Mouse (Mus musculus): ENCODE measurements around the gene Cbs. TPM values are rescaled to one million over a fixed set of nuclear protein-coding genes. Genes with fewer than 3 reads are reported as not detected.

The Cbs gene
- polyA plus RNA-seq, 1 experiment = 4.8 TPM

DNA sequence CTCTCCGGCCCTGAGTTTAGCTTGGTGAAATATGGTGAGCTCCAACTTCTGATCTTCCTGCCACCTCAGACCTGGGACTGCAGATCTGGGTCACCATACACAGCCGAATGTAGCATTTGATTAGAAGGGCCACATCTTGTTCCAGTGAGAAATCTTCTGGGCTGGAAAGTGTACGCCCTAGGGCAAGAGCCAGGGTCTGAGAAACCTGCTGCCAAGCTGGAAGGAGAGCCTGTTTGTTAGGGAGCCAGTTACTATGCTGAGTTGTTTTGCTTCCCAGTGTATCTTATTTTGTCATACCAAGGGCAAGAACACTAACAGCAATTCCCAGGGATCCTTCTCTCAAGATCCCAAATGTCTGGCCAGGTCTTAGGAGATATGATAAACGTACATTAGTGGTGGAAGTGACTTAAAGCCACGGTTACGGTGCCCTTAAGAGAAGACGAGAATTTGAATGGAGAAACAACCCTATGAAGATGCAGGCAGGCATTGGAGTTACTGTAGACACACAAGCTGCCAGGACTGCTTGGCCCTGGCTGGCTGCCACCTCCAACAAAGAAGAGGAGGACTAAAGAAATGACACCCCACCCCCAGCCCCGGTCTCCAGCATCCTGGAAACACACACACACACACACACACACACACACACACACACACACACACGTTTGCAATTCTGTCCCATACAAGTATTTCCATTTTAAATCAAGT is 980 bp upstream of the Cbs start:
- TF ChIP-seq POLR2A (IDR thresholded peaks at IDR 0.05; ENCODE audit: borderline replicate concordance, control insufficient read depth, low read depth, low read length) = no peak
- no peak for TF ChIP-seq CTCF (IDR thresholded peaks at IDR 0.05; ENCODE audit: control insufficient read depth, insufficient read depth, low read length)
- Histone ChIP-seq H3K4me3 (replicated peaks; ENCODE audit: control insufficient read depth, low read depth, low read length) (no peak overlapping the region), H3K27ac (ENCODE audit: control insufficient read depth, insufficient read depth, low read depth, low read length, poor library complexity) (no peak overlapping the region), H3K4me1 (ENCODE audit: control insufficient read depth, insufficient read depth, low read length) (peaks cover 2% of the 10 kb centered on the region)
- WGBS = 65% methylated on average over 9 of the region's 9 CpGs

GRCm38 (mm10) chr17:31636277-31636941 is 629 bp downstream of the Cbs start:
- Histone ChIP-seq H3K4me3 (replicated peaks; ENCODE audit: control insufficient read depth, low read depth, low read length) (no peak overlapping the region), H3K27ac (ENCODE audit: control insufficient read depth, insufficient read depth, low read depth, low read length, poor library complexity) (no peak overlapping the region), H3K4me1 (ENCODE audit: control insufficient read depth, insufficient read depth, low read length) (peaks cover 2% of the 10 kb centered on the region)
- 16% methylated on average over 45 of the region's 45 CpGs for WGBS
- TF ChIP-seq POLR2A (IDR thresholded peaks at IDR 0.05; ENCODE audit: borderline replicate concordance, control insufficient read depth, low read depth, low read length) (no peak), CTCF (IDR thresholded peaks at IDR 0.05; ENCODE audit: control insufficient read depth, insufficient read depth, low read length) (no peak)

GRCm38 (mm10) chr17:31635781-31636180 is 1.3 kb downstream of the Cbs start:
- Histone ChIP-seq H3K27ac (ENCODE audit: control insufficient read depth, insufficient read depth, low read depth, low read length, poor library complexity) (no peak overlapping the region), H3K4me1 (ENCODE audit: control insufficient read depth, insufficient read depth, low read length) (peaks cover 2% of the 10 kb centered on the region), H3K4me3 (replicated peaks; ENCODE audit: control insufficient read depth, low read depth, low read length) (no peak overlapping the region)
- TF ChIP-seq CTCF (IDR thresholded peaks at IDR 0.05; ENCODE audit: control insufficient read depth, insufficient read depth, low read length) = no peak
- no peak for TF ChIP-seq POLR2A (IDR thresholded peaks at IDR 0.05; ENCODE audit: borderline replicate concordance, control insufficient read depth, low read depth, low read length)
- 78% methylated on average over 11 of the region's 11 CpGs for WGBS

DNA sequence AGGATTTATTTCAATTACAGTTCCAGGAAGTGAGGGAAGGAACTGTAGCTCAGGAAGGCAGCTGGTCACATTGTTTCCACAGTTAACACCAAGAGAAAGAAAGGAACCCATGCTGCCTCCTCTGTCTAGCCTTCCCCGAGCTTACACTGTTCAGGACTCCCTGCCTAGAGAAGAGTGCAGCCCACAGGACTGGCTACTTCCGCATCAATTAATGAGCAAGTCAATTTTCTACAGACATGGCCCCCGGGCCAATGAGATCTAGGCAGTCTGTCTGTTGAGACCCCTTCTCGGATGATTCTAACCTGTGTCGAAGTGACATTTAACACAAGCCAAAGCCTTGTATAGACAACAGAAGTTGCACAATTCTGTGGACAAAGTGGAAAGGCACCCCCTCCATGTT is 2.1 kb downstream of the Cbs start:
- no peak overlapping the region for H3K27ac ChIP-seq (ENCODE audit: control insufficient read depth, insufficient read depth, low read depth, low read length, poor library complexity)
- H3K4me1 ChIP-seq (ENCODE audit: control insufficient read depth, insufficient read depth, low read length) = peaks cover 2% of the 10 kb centered on the region
- H3K4me3 ChIP-seq (replicated peaks; ENCODE audit: control insufficient read depth, low read depth, low read length) = no peak overlapping the region
- no peak for TF ChIP-seq POLR2A (IDR thresholded peaks at IDR 0.05; ENCODE audit: borderline replicate concordance, control insufficient read depth, low read depth, low read length)
- no peak for TF ChIP-seq CTCF (IDR thresholded peaks at IDR 0.05; ENCODE audit: control insufficient read depth, insufficient read depth, low read length)
- WGBS = 65% methylated on average over 5 of the region's 5 CpGs

DNA sequence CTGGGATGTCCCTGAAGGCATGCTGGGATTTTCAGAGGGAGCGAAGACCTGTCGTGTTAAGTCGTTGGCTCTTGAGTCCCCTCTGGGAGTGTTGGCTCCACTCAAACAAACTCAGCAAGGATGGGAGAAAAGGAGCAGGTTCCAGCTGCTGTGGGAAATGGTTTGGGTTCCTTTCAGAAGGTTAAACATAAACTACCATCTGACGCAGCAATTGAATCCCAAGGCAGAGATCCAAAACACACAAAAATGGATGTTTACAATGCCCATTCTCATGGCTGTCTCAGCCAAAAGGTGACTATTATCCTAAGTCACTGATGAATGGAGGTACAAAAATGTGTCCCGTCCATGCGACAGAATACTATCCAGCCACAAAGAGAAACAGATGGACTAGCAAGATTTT is 4.0 kb downstream of the Cbs start:
- Histone ChIP-seq H3K4me3 (replicated peaks; ENCODE audit: control insufficient read depth, low read depth, low read length) (no peak overlapping the region), H3K4me1 (ENCODE audit: control insufficient read depth, insufficient read depth, low read length) (peaks cover 2% of the 10 kb centered on the region), H3K27ac (ENCODE audit: control insufficient read depth, insufficient read depth, low read depth, low read length, poor library complexity) (no peak overlapping the region)
- WGBS = 87% methylated on average over 6 of the region's 6 CpGs
- TF ChIP-seq POLR2A (IDR thresholded peaks at IDR 0.05; ENCODE audit: borderline replicate concordance, control insufficient read depth, low read depth, low read length) = no peak
- TF ChIP-seq CTCF (IDR thresholded peaks at IDR 0.05; ENCODE audit: control insufficient read depth, insufficient read depth, low read length) = no peak

DNA sequence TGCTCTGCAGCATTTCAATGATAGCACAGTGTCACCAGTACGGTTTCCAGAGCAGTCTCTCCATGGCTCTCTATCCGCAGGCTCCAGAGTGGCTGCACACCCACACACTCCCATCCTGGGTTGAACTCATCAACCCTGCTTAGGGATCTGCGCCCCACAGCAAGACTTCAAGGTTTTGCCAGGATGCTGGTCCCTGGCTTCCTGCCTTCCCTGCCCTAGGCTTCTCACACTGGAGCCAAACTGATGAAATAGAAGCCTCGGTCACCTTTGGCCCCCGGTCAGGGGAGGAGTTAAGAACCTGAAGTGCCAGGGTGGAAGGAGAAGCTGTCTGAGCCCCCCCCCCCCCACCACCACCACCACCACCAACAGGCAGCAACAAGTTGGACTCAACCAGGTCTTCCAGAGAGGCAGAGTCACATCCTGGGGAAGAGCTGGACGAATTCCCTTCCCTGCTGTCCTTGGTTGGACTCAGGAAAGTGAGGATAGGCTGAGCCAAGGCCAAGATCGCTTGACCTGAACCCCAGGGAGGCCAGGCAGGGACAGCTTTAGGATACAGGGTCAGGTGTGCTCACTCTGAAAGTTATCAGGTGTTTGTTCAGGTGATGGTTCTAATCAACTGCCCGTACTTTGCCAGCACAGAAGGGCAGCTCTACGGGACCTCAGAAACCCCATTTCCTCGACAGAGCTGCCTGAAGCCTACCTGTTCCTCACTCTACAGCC is 5.8 kb downstream of the Cbs start:
- no peaks in the 10 kb centered on the region; the same call in 1 of the 2 replicates for H3K4me1 ChIP-seq (ENCODE audit: control insufficient read depth, insufficient read depth, low read length)
- WGBS = 75% methylated on average over 10 of the region's 10 CpGs
- no peak overlapping the region for H3K27ac ChIP-seq (ENCODE audit: control insufficient read depth, insufficient read depth, low read depth, low read length, poor library complexity)
- TF ChIP-seq POLR2A (IDR thresholded peaks at IDR 0.05; ENCODE audit: borderline replicate concordance, control insufficient read depth, low read depth, low read length) = no peak
- no peak for TF ChIP-seq CTCF (IDR thresholded peaks at IDR 0.05; ENCODE audit: control insufficient read depth, insufficient read depth, low read length)
- H3K4me3 ChIP-seq (replicated peaks; ENCODE audit: control insufficient read depth, low read depth, low read length) = no peak overlapping the region

DNA sequence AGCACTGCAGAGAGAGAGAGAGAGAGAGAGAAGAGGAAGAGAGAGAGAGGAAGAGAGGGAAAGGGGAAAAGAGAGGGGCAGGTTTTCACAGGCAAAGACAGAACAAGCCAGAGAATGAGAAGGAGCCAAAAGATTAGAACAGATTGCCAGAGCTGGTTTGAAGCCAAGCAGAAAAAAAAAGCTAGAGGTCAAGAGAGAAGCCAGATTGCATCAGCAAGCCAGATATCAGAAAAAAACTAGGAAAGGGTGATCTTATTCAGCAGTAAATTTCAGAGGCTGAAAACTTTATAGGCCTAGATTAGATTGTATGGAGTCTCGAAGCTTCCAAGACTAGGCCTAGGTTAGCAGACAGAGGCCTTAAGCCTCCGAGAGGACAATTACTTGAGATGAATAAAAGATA is 9.1 kb downstream of the Cbs start:
- 77% methylated on average over 2 of the region's 2 CpGs for WGBS
- no peaks in the 10 kb centered on the region; the same call in 1 of the 2 replicates for H3K4me1 ChIP-seq (ENCODE audit: control insufficient read depth, insufficient read depth, low read length)
- H3K4me3 ChIP-seq (replicated peaks; ENCODE audit: control insufficient read depth, low read depth, low read length) = no peak overlapping the region
- H3K27ac ChIP-seq (ENCODE audit: control insufficient read depth, insufficient read depth, low read depth, low read length, poor library complexity) = no peak overlapping the region
- TF ChIP-seq CTCF (IDR thresholded peaks at IDR 0.05; ENCODE audit: control insufficient read depth, insufficient read depth, low read length) (no peak), POLR2A (IDR thresholded peaks at IDR 0.05; ENCODE audit: borderline replicate concordance, control insufficient read depth, low read depth, low read length) (no peak)

DNA sequence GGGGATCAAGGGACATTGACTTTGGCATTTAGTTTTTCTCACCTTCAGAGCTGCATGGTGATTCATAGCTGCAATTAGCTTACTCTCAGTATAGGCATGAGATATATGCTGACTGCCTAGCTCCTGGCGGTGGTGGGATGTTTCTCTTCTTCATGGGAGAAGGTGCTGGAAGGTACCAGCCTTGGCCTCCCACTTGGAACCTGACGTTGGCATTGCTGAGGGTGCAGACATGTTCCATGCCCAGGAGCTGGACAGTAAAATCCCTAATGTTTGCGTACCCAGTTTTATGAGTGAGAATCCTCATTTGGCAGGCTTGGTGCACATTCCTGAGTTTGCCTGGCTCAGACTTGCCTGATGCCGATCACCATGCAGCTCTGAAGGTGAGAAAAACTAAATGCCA is 13.9 kb downstream of the Cbs start:
- 87% methylated on average over 4 of the region's 4 CpGs for WGBS
- TF ChIP-seq CTCF (IDR thresholded peaks at IDR 0.05; ENCODE audit: control insufficient read depth, insufficient read depth, low read length) (no peak), POLR2A (IDR thresholded peaks at IDR 0.05; ENCODE audit: borderline replicate concordance, control insufficient read depth, low read depth, low read length) (no peak)
- Histone ChIP-seq H3K4me1 (ENCODE audit: control insufficient read depth, insufficient read depth, low read length) (no peaks in the 10 kb centered on the region), H3K27ac (ENCODE audit: control insufficient read depth, insufficient read depth, low read depth, low read length, poor library complexity) (no peak overlapping the region), H3K4me3 (replicated peaks; ENCODE audit: control insufficient read depth, low read depth, low read length) (no peak overlapping the region)

Measured in bone marrow, adult 2 months (tissue).